Mouse (Mus musculus): Measurements from ENCODE around the gene Ifne. TPM values are rescaled to one million over a fixed set of nuclear protein-coding genes. Genes with fewer than 3 reads are reported as not detected.

Gene Ifne
- polyA plus RNA-seq, 1 experiment from 2014 or later: not detected

GRCm38 (mm10) chr4:88909600-88910534 lies 29.9 kb upstream of the Ifne start:
- H3K36me3 ChIP-seq: no peaks in the 10 kb centered on the region
- no peak overlapping the region for H3K27ac ChIP-seq
- no peaks in the 10 kb centered on the region for H3K9me3 ChIP-seq
- no peak for ATAC-seq (ENCODE audit: insufficient number of reproducible peaks, low FRiP score, low TSS enrichment, low read depth)
- no peak overlapping the region for H3K4me3 ChIP-seq
- no peaks in the 10 kb centered on the region for H3K4me1 ChIP-seq
- no peak overlapping the region for H3K4me2 ChIP-seq
- H3K27me3 ChIP-seq: no peaks in the 10 kb centered on the region
- no peak overlapping the region for H3K9ac ChIP-seq
- 78% methylated on average over 10 of the region's 10 CpGs for WGBS

GRCm38 (mm10) chr4:88893201-88893754 lies 13.3 kb upstream of the Ifne start:
- Histone ChIP-seq H3K36me3 (no peaks in the 10 kb centered on the region), H3K27me3 (no peaks in the 10 kb centered on the region), H3K4me3 (no peak overlapping the region), H3K4me2 (no peak overlapping the region), H3K4me1 (no peaks in the 10 kb centered on the region), H3K9ac (no peak overlapping the region), H3K9me3 (no peaks in the 10 kb centered on the region), H3K27ac (no peak overlapping the region)
- ATAC-seq (ENCODE audit: insufficient number of reproducible peaks, low FRiP score, low TSS enrichment, low read depth): no peak

GRCm38 (mm10) chr4:88888236-88888635 lies 8.2 kb upstream of the Ifne start:
- Histone ChIP-seq H3K4me3 (no peak overlapping the region), H3K9me3 (no peaks in the 10 kb centered on the region), H3K27me3 (no peaks in the 10 kb centered on the region), H3K27ac (no peak overlapping the region), H3K36me3 (no peaks in the 10 kb centered on the region), H3K9ac (no peak overlapping the region), H3K4me1 (no peaks in the 10 kb centered on the region), H3K4me2 (no peak overlapping the region)
- no peak for ATAC-seq (ENCODE audit: insufficient number of reproducible peaks, low FRiP score, low TSS enrichment, low read depth)

- Histone ChIP-seq H3K36me3 (no peaks in the 10 kb centered on the region), H3K4me2 (no peak overlapping the region), H3K4me3 (no peak overlapping the region), H3K27me3 (no peaks in the 10 kb centered on the region), H3K27ac (no peak overlapping the region), H3K4me1 (no peaks in the 10 kb centered on the region), H3K9me3 (no peaks in the 10 kb centered on the region), H3K9ac (no peak overlapping the region)
- WGBS: 70% methylated on average over 4 of the region's 4 CpGs
- no peak for ATAC-seq (ENCODE audit: insufficient number of reproducible peaks, low FRiP score, low TSS enrichment, low read depth)
Measured at GRCm38 (mm10) chr4:88878772-88879171, 1.2 kb downstream of the Ifne start.

GRCm38 (mm10) chr4:88878246-88878645 lies 1.8 kb downstream of the Ifne start:
- H3K4me1 ChIP-seq: no peaks in the 10 kb centered on the region
- H3K4me3 ChIP-seq: no peak overlapping the region
- 45% methylated on average over 10 of the region's 10 CpGs for WGBS
- no peaks in the 10 kb centered on the region for H3K9me3 ChIP-seq
- H3K4me2 ChIP-seq: no peak overlapping the region
- no peaks in the 10 kb centered on the region for H3K27me3 ChIP-seq
- ATAC-seq (ENCODE audit: insufficient number of reproducible peaks, low FRiP score, low TSS enrichment, low read depth): no peak
- H3K9ac ChIP-seq: no peak overlapping the region
- H3K36me3 ChIP-seq: no peaks in the 10 kb centered on the region
- no peak overlapping the region for H3K27ac ChIP-seq

- no peak overlapping the region for H3K4me2 ChIP-seq
- no peaks in the 10 kb centered on the region for H3K27me3 ChIP-seq
- no peak overlapping the region for H3K4me3 ChIP-seq
- H3K9ac ChIP-seq: no peak overlapping the region
- no peaks in the 10 kb centered on the region for H3K4me1 ChIP-seq
- H3K27ac ChIP-seq: no peak overlapping the region
- 80% methylated on average over 4 of the region's 4 CpGs for WGBS
- no peak for ATAC-seq (ENCODE audit: insufficient number of reproducible peaks, low FRiP score, low TSS enrichment, low read depth)
- H3K36me3 ChIP-seq: no peaks in the 10 kb centered on the region
- no peaks in the 10 kb centered on the region for H3K9me3 ChIP-seq
Measured at GRCm38 (mm10) chr4:88876520-88876919, 3.5 kb downstream of the Ifne start.

GRCm38 (mm10) chr4:88875435-88876095 lies 4.4 kb downstream of the Ifne start:
- H3K9me3 ChIP-seq: no peaks in the 10 kb centered on the region
- no peak overlapping the region for H3K4me3 ChIP-seq
- H3K4me1 ChIP-seq: no peaks in the 10 kb centered on the region
- no peaks in the 10 kb centered on the region for H3K36me3 ChIP-seq
- no peak overlapping the region for H3K27ac ChIP-seq
- no peaks in the 10 kb centered on the region for H3K27me3 ChIP-seq
- no peak overlapping the region for H3K9ac ChIP-seq
- ATAC-seq (ENCODE audit: insufficient number of reproducible peaks, low FRiP score, low TSS enrichment, low read depth): no peak
- WGBS: 65% methylated on average over 4 of the region's 4 CpGs
- no peak overlapping the region for H3K4me2 ChIP-seq

GRCm38 (mm10) chr4:88872691-88873090 lies 7.3 kb downstream of the Ifne start:
- 0% methylated on average over 2 of the region's 2 CpGs for WGBS
- ATAC-seq (ENCODE audit: insufficient number of reproducible peaks, low FRiP score, low TSS enrichment, low read depth): no peak
- Histone ChIP-seq H3K27me3 (no peaks in the 10 kb centered on the region; the same call in 1 of the 2 replicates), H3K27ac (no peak overlapping the region), H3K4me3 (no peak overlapping the region), H3K4me2 (no peak overlapping the region), H3K9me3 (no peaks in the 10 kb centered on the region), H3K9ac (no peak overlapping the region), H3K4me1 (peaks cover 9% of the 10 kb centered on the region), H3K36me3 (no peaks in the 10 kb centered on the region)

- Histone ChIP-seq H3K27me3 (peaks cover 10% of the 10 kb centered on the region; the same call in 1 of the 2 replicates), H3K9me3 (no peaks in the 10 kb centered on the region), H3K4me1 (peaks cover 9% of the 10 kb centered on the region), H3K4me2 (peak overlapping the region; percentile 77), H3K27ac (0 out of 2 replicates have a peak overlapping the region, but pooled peaks have one; percentile 3), H3K4me3 (peak overlapping the region; percentile 47), H3K9ac (peak overlapping the region; percentile 15; the same call in 1 of the 2 replicates), H3K36me3 (no peaks in the 10 kb centered on the region)
- 7% methylated on average over 31 of the region's 31 CpGs for WGBS
- no peak for ATAC-seq (ENCODE audit: insufficient number of reproducible peaks, low FRiP score, low TSS enrichment, low read depth)
Measured at GRCm38 (mm10) chr4:88867926-88868911, 11.8 kb downstream of the Ifne start.

- under 1% methylated on average over 7 of the region's 8 CpGs for WGBS
- no peaks in the 10 kb centered on the region for H3K9me3 ChIP-seq
- H3K4me1 ChIP-seq: peaks cover 9% of the 10 kb centered on the region
- peak overlapping the region; percentile 77 for H3K4me2 ChIP-seq
- H3K9ac ChIP-seq: no peak overlapping the region
- H3K27ac ChIP-seq: 0 out of 2 replicates have a peak overlapping the region, but pooled peaks have one; percentile 3
- peaks cover 10% of the 10 kb centered on the region; the same call in 1 of the 2 replicates for H3K27me3 ChIP-seq
- peak overlapping the region; percentile 47 for H3K4me3 ChIP-seq
- no peaks in the 10 kb centered on the region for H3K36me3 ChIP-seq
- no peak for ATAC-seq (ENCODE audit: insufficient number of reproducible peaks, low FRiP score, low TSS enrichment, low read depth)
Measured at GRCm38 (mm10) chr4:88867366-88867925, 12.6 kb downstream of the Ifne start.

- no peak overlapping the region for H3K4me2 ChIP-seq
- H3K27me3 ChIP-seq: peaks cover 10% of the 10 kb centered on the region; the same call in 1 of the 2 replicates
- no peak overlapping the region for H3K27ac ChIP-seq
- no peak overlapping the region for H3K9ac ChIP-seq
- WGBS: 42% methylated on average over 6 of the region's 6 CpGs
- H3K4me3 ChIP-seq: no peak overlapping the region
- no peaks in the 10 kb centered on the region for H3K36me3 ChIP-seq
- no peak for ATAC-seq (ENCODE audit: insufficient number of reproducible peaks, low FRiP score, low TSS enrichment, low read depth)
- no peaks in the 10 kb centered on the region for H3K9me3 ChIP-seq
- H3K4me1 ChIP-seq: peaks cover 9% of the 10 kb centered on the region
Measured at GRCm38 (mm10) chr4:88865011-88865569, 14.9 kb downstream of the Ifne start.

Data from limb, embryonic 15.5 days (tissue).